Mouse (Mus musculus): Measurements from ENCODE around the gene Ttll1. TPM values are rescaled to one million over a fixed set of nuclear protein-coding genes. Genes with fewer than 3 reads are reported as not detected.
"Not testable (repeated sequence)": the region's sequence is repeated elsewhere in the genome, so short reads cannot be mapped to it uniquely, and the experiment has no call there.

Ttll1 gene
- total RNA-seq, 2 experiments from 2014 or later: 3.6 to 5.1 TPM

GRCm38 (mm10) chr15:83464083-83464904, 46.4 kb downstream of the Ttll1 start, which contains the start of gene Pacsin2:
Gene Pacsin2, minus strand, starts transcription at chr15:83464606.
- DNase-seq: peak; percentile 99
- intact Hi-C loops (cut with DNase I; ENCODE audit: low total_unique reads): no loop called here

GRCm38 (mm10) chr15:83463369-83464082, 47.2 kb downstream of the Ttll1 start:
- DNase-seq: no peak
- intact Hi-C loops (cut with DNase I; ENCODE audit: low total_unique reads): no loop called here

- DNase-seq; intact Hi-C loops (cut with DNase I; ENCODE audit: low total_unique reads): not testable (repeated sequence)
Measured at GRCm38 (mm10) chr15:83462349-83462748, 48.3 kb downstream of the Ttll1 start.

GRCm38 (mm10) chr15:83460891-83461290, 49.8 kb downstream of the Ttll1 start:
- intact Hi-C loops (cut with DNase I; ENCODE audit: low total_unique reads): no loop called here
- no peak for DNase-seq

GRCm38 (mm10) chr15:83457541-83457940, 53.2 kb downstream of the Ttll1 start:
- intact Hi-C loops (cut with DNase I; ENCODE audit: low total_unique reads): no loop called here
- no peak for DNase-seq

- intact Hi-C loops (cut with DNase I; ENCODE audit: low total_unique reads): no loop called here
- DNase-seq: no peak
Measured at GRCm38 (mm10) chr15:83455637-83456036, 55.1 kb downstream of the Ttll1 start.

- no peak for DNase-seq
- intact Hi-C loops (cut with DNase I; ENCODE audit: low total_unique reads): no loop called here
Measured at GRCm38 (mm10) chr15:83455034-83455433, 55.7 kb downstream of the Ttll1 start.

- no peak for DNase-seq
Measured at GRCm38 (mm10) chr15:83454419-83454818, 56.3 kb downstream of the Ttll1 start.

GRCm38 (mm10) chr15:83453879-83454278, 56.8 kb downstream of the Ttll1 start:
- peak; percentile 32 for DNase-seq
- intact Hi-C loops (cut with DNase I; ENCODE audit: low total_unique reads): no loop called here

More at GRCm38 (mm10) chr15:83454419-83454818, 56.3 kb downstream of the Ttll1 start:
- intact Hi-C loops (cut with DNase I; ENCODE audit: low total_unique reads): no loop called here

- intact Hi-C loops (cut with DNase I; ENCODE audit: low total_unique reads): no loop called here
- DNase-seq: no peak
Measured at GRCm38 (mm10) chr15:83452219-83452760, 58.4 kb downstream of the Ttll1 start.

GRCm38 (mm10) chr15:83451621-83452210, 59.0 kb downstream of the Ttll1 start:
- peak; percentile 23 for DNase-seq
- intact Hi-C loops (cut with DNase I; ENCODE audit: low total_unique reads): no loop called here

- intact Hi-C loops (cut with DNase I; ENCODE audit: low total_unique reads): no loop called here
- DNase-seq: no peak
Measured at GRCm38 (mm10) chr15:83450007-83450406, 60.7 kb downstream of the Ttll1 start.

- intact Hi-C loops (cut with DNase I; ENCODE audit: low total_unique reads): no loop called here
Measured at GRCm38 (mm10) chr15:83448646-83449045, 62.0 kb downstream of the Ttll1 start.

GRCm38 (mm10) chr15:83447791-83448544, 62.7 kb downstream of the Ttll1 start:
- no peak for DNase-seq
- intact Hi-C loops (cut with DNase I; ENCODE audit: low total_unique reads): no loop called here

More at GRCm38 (mm10) chr15:83448646-83449045, 62.0 kb downstream of the Ttll1 start:
- DNase-seq: no peak

- intact Hi-C loops (cut with DNase I; ENCODE audit: low total_unique reads): no loop called here
- DNase-seq: no peak
Measured at GRCm38 (mm10) chr15:83445908-83446307, 64.8 kb downstream of the Ttll1 start.

- intact Hi-C loops (cut with DNase I; ENCODE audit: low total_unique reads): no loop called here
- DNase-seq: no peak
Measured at GRCm38 (mm10) chr15:83445383-83445782, 65.3 kb downstream of the Ttll1 start.

GRCm38 (mm10) chr15:83444425-83444824, 66.3 kb downstream of the Ttll1 start:
- DNase-seq: no peak
- intact Hi-C loops (cut with DNase I; ENCODE audit: low total_unique reads): no loop called here

GRCm38 (mm10) chr15:83442495-83443037, 68.1 kb downstream of the Ttll1 start:
- intact Hi-C loops (cut with DNase I; ENCODE audit: low total_unique reads): no loop called here
- DNase-seq: no peak

- DNase-seq: no peak
- intact Hi-C loops (cut with DNase I; ENCODE audit: low total_unique reads): no loop called here
Measured at GRCm38 (mm10) chr15:83440726-83441125, 70.0 kb downstream of the Ttll1 start.
